Mouse (Mus musculus) gastrocnemius, postnatal 25 days (tissue): ENCODE measurements around the gene Fbxl2. TPM values are rescaled to one million over a fixed set of nuclear protein-coding genes. Genes with fewer than 3 reads are reported as not detected.

ENCODE experiments used
- DNase-seq: peaks from one replicate; pipeline ENCODE4 v3.0.0; 2022
- total RNA-seq, 2 experiments: library from RNA; stranded (reverse); gene quantifications; 1 replicate in 1 of 2; 2 replicates in 1 of 2; pipeline ENCODE4 v1.2.3; 2021

The Fbxl2 gene
- total RNA-seq, 2 experiments from 2014 or later = 0.96 to 1.0 TPM

GRCm38 (mm10) chr9:114019012-114019762, 26.8 kb downstream of the Fbxl2 start:
- no peak for DNase-seq

- no peak for DNase-seq
Observed at GRCm38 (mm10) chr9:114016402-114016801, 29.6 kb downstream of the Fbxl2 start.

- no peak for DNase-seq
Observed at GRCm38 (mm10) chr9:114015724-114016123, 30.3 kb downstream of the Fbxl2 start.

- DNase-seq = no peak
Observed at GRCm38 (mm10) chr9:114014034-114014433, 32.0 kb downstream of the Fbxl2 start.

- no peak for DNase-seq
Observed at GRCm38 (mm10) chr9:114011203-114011602, 34.8 kb downstream of the Fbxl2 start.

GRCm38 (mm10) chr9:114009526-114009925, 36.5 kb downstream of the Fbxl2 start:
- no peak for DNase-seq

- no peak for DNase-seq
Observed at GRCm38 (mm10) chr9:114007850-114008350, 38.1 kb downstream of the Fbxl2 start.

- DNase-seq = no peak
Observed at GRCm38 (mm10) chr9:114006801-114007200, 39.2 kb downstream of the Fbxl2 start.

- no peak for DNase-seq
Observed at GRCm38 (mm10) chr9:113998311-113998710, 47.7 kb downstream of the Fbxl2 start.

- no peak for DNase-seq
Observed at GRCm38 (mm10) chr9:113992810-113993209, 53.2 kb downstream of the Fbxl2 start.

GRCm38 (mm10) chr9:113990547-113991248, 55.3 kb downstream of the Fbxl2 start:
- peak; percentile 71 for DNase-seq

- DNase-seq = no peak
Observed at GRCm38 (mm10) chr9:113984946-113985620, 60.9 kb downstream of the Fbxl2 start.

- no peak for DNase-seq
Observed at GRCm38 (mm10) chr9:113982883-113983670, 62.9 kb downstream of the Fbxl2 start.

GRCm38 (mm10) chr9:113982451-113982850, 63.5 kb downstream of the Fbxl2 start:
- no peak for DNase-seq

- peak; percentile 48 for DNase-seq
Observed at GRCm38 (mm10) chr9:113981099-113981880, 64.7 kb downstream of the Fbxl2 start.

GRCm38 (mm10) chr9:113979356-113979755, 66.6 kb downstream of the Fbxl2 start:
- DNase-seq = no peak

GRCm38 (mm10) chr9:113978656-113979055, 67.3 kb downstream of the Fbxl2 start:
- DNase-seq = no peak

- DNase-seq = no peak
Observed at GRCm38 (mm10) chr9:113977225-113977840, 68.7 kb downstream of the Fbxl2 start.

GRCm38 (mm10) chr9:113976264-113976663, 69.7 kb downstream of the Fbxl2 start:
- DNase-seq = no peak

- no peak for DNase-seq
Observed at GRCm38 (mm10) chr9:113975442-113975841, 70.5 kb downstream of the Fbxl2 start.

GRCm38 (mm10) chr9:113974945-113975344, 71.0 kb downstream of the Fbxl2 start:
- no peak for DNase-seq
